Mouse (Mus musculus) liver, embryonic 14 days (tissue): Measurements from ENCODE around the gene Crybg1. TPM values are rescaled to one million over a fixed set of nuclear protein-coding genes. Genes with fewer than 3 reads are reported as not detected.

Source experiments
- polyA plus RNA-seq: library from polyadenylated mRNA; depleted of rRNA; stranded (reverse); fragments of >200 nt; gene quantifications from 2 replicates; pipeline ENCODE4 v1.2.3, GENCODE M21; 2012; rRNA removed

Crybg1 gene
- 0.25 and 0.32 TPM in 2 replicates for polyA plus RNA-seq

GRCm38 (mm10) chr10:44148337-44149317, at the start of gene Crybg1:
TSS of gene Crybg1 (minus strand) at chr10:44148853.

GRCm38 (mm10) chr10:43901578-43902194, 247.0 kb downstream of the Crybg1 start, which contains the start of the genes Qrsl1 and Rtn4ip1:
TSS of gene Qrsl1 (minus strand) at chr10:43901745.
TSS of gene Rtn4ip1 (plus strand) at chr10:43901807.

Other genes with a start within 250 kb of the Crybg1 start
- 5.3 and 5.9 TPM in 2 replicates for gene Qrsl1, start 247.1 kb downstream of the Crybg1 start, polyA plus RNA-seq
- 6.3 and 6.5 TPM in 2 replicates for gene Rtn4ip1, start 247.0 kb downstream of the Crybg1 start, polyA plus RNA-seq
- gene Atg5, start 119.5 kb upstream of the Crybg1 start, polyA plus RNA-seq, result 7.5 and 8.5 TPM in 2 replicates